Mouse (Mus musculus) cortical plate, adult 2 months (tissue): ENCODE results near the gene Rundc3a.

Experiments used
- CTCF ChIP-seq: fragments of 200-500 bp; IDR thresholded peaks from 2 replicates; pipeline ENCODE4 v1.5.1; 2011; ENCODE audit warnings: mild to moderate bottlenecking, control low read depth, low read length; ENCODE audit not compliant: insufficient read depth; ENCODE audit errors: extremely low read depth
- POLR2A ChIP-seq: fragments of 200-500 bp; IDR thresholded peaks from 2 replicates; pipeline ENCODE4 v1.6.1; 2011; ENCODE audit warnings: mild to moderate bottlenecking, low read length, control low read depth; ENCODE audit not compliant: insufficient read depth; ENCODE audit errors: extremely low read depth

- no peak for TF ChIP-seq CTCF
- no peak for TF ChIP-seq POLR2A
These were observed 38.5 kb downstream of the Rundc3a start for GRCm38 (mm10) chr11:102431728-102432114.
